Mouse (Mus musculus): ENCODE results near the gene BC048403. TPM values are rescaled to one million over a fixed set of nuclear protein-coding genes. Genes with fewer than 3 reads are reported as not detected.

The BC048403 gene
- polyA plus RNA-seq, 1 experiment from 2014 or later = 2.5 TPM

- Histone ChIP-seq H3K4me1 (ENCODE audit: control insufficient read depth in 2 of 2, insufficient read depth in 2 of 2, low read length in 2 of 2) (no peaks in the 10 kb centered on the region), H3K27ac (replicated peaks in 1 of 2; ENCODE audit: control insufficient read depth in 1 of 2, insufficient read depth in 1 of 2, low read depth in 2 of 2, low read length in 2 of 2) (no peak overlapping the region), H3K27me3 (ENCODE audit: control insufficient read depth, insufficient read depth, low read length) (no peaks in the 10 kb centered on the region), H3K4me2 (ENCODE audit: low read length) (no peak overlapping the region), H3K9me3 (ENCODE audit: control insufficient read depth, low read length) (no peaks in the 10 kb centered on the region), H3K9ac (ENCODE audit: low read length) (no peak overlapping the region), H3K4me3 (ENCODE audit: control insufficient read depth in 1 of 2, insufficient read depth in 1 of 2, low read depth in 1 of 2, low read length in 2 of 2) (no peak overlapping the region), H3K36me3 (ENCODE audit: control insufficient read depth, insufficient read depth, low read length) (peaks cover 29% of the 10 kb centered on the region)
- 87% methylated on average over 12 of the region's 12 CpGs for WGBS
- ATAC-seq (ENCODE audit: insufficient number of reproducible peaks, insufficient read depth, low FRiP score, low read depth) = no peak
Observed at GRCm38 (mm10) chr10:121794486-121794885, 54.7 kb downstream of the BC048403 start.

GRCm38 (mm10) chr10:121796027-121796802, 56.5 kb downstream of the BC048403 start:
- no peak for ATAC-seq (ENCODE audit: insufficient number of reproducible peaks, insufficient read depth, low FRiP score, low read depth)
- Histone ChIP-seq H3K9ac (ENCODE audit: low read length) (no peak overlapping the region), H3K9me3 (ENCODE audit: control insufficient read depth, low read length) (no peaks in the 10 kb centered on the region), H3K27ac (replicated peaks in 1 of 2; ENCODE audit: control insufficient read depth in 1 of 2, insufficient read depth in 1 of 2, low read depth in 2 of 2, low read length in 2 of 2) (no peak overlapping the region), H3K4me2 (ENCODE audit: low read length) (no peak overlapping the region), H3K4me1 (ENCODE audit: control insufficient read depth in 2 of 2, insufficient read depth in 2 of 2, low read length in 2 of 2) (no peaks in the 10 kb centered on the region), H3K36me3 (ENCODE audit: control insufficient read depth, insufficient read depth, low read length) (peaks cover 40% of the 10 kb centered on the region), H3K4me3 (ENCODE audit: control insufficient read depth in 1 of 2, insufficient read depth in 1 of 2, low read depth in 1 of 2, low read length in 2 of 2) (no peak overlapping the region), H3K27me3 (ENCODE audit: control insufficient read depth, insufficient read depth, low read length) (no peaks in the 10 kb centered on the region)
- WGBS = 77% methylated on average over 8 of the region's 8 CpGs

DNA sequence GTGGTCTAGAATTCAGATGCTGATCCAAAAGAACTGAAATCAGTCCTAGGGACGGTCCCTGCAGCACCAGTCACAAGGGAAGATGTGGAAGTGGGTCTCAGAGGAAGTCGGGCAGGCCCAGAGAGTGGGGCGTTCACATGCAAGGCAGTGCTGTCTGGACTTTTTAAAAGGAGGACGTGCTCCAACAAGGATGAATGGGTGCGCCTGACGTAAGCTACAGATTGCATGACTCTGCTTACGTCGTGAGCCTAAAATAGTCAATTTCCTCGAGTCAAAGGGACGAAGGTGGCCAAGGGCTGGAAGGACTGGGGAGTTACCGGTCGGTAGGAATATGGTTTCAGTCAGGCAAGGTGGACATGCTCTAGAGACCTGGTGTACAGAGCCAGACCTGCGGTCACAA, 60.3 kb downstream of the BC048403 start:
- Histone ChIP-seq H3K36me3 (ENCODE audit: control insufficient read depth, insufficient read depth, low read length) (peaks cover 47% of the 10 kb centered on the region), H3K9me3 (ENCODE audit: control insufficient read depth, low read length) (no peaks in the 10 kb centered on the region), H3K9ac (ENCODE audit: low read length) (no peak overlapping the region), H3K27me3 (ENCODE audit: control insufficient read depth, insufficient read depth, low read length) (no peaks in the 10 kb centered on the region), H3K4me3 (ENCODE audit: control insufficient read depth in 1 of 2, insufficient read depth in 1 of 2, low read depth in 1 of 2, low read length in 2 of 2) (no peak overlapping the region), H3K27ac (replicated peaks in 1 of 2; ENCODE audit: control insufficient read depth in 1 of 2, insufficient read depth in 1 of 2, low read depth in 2 of 2, low read length in 2 of 2) (no peak overlapping the region), H3K4me2 (ENCODE audit: low read length) (no peak overlapping the region), H3K4me1 (ENCODE audit: control insufficient read depth in 2 of 2, insufficient read depth in 2 of 2, low read length in 2 of 2) (no peaks in the 10 kb centered on the region)
- no peak for ATAC-seq (ENCODE audit: insufficient number of reproducible peaks, insufficient read depth, low FRiP score, low read depth)
- 87% methylated on average over 13 of the region's 13 CpGs for WGBS

Other genes starting within 250 kb of the BC048403 start
- 24.7 and 26.4 TPM in 2 replicates for gene Tbk1, start 153.2 kb upstream of the BC048403 start, polyA plus RNA-seq (2014; fragmentation: Nextera tagmentation; extraction: Ambion mirVana)
- 28.7 and 38.4 TPM in 2 replicates for gene Xpot, start 113.6 kb upstream of the BC048403 start, polyA plus RNA-seq (2014; fragmentation: Nextera tagmentation; extraction: Ambion mirVana)
- gene D930020B18Rik, start 98.3 kb upstream of the BC048403 start, polyA plus RNA-seq (2014; fragmentation: Nextera tagmentation; extraction: Ambion mirVana) = not detected in 2 replicates